Mouse (Mus musculus) testis, postnatal 10 days (tissue): Measurements from ENCODE around the gene Fa2h.
A peak's percentile ranks its signal among the peaks of the same experiment; 100 is the strongest.

Source experiments
- DNase-seq: peaks from one replicate; pipeline ENCODE4 v3.0.0; 2021; ENCODE audit warnings: low spot score

Gene Fa2h

DNA sequence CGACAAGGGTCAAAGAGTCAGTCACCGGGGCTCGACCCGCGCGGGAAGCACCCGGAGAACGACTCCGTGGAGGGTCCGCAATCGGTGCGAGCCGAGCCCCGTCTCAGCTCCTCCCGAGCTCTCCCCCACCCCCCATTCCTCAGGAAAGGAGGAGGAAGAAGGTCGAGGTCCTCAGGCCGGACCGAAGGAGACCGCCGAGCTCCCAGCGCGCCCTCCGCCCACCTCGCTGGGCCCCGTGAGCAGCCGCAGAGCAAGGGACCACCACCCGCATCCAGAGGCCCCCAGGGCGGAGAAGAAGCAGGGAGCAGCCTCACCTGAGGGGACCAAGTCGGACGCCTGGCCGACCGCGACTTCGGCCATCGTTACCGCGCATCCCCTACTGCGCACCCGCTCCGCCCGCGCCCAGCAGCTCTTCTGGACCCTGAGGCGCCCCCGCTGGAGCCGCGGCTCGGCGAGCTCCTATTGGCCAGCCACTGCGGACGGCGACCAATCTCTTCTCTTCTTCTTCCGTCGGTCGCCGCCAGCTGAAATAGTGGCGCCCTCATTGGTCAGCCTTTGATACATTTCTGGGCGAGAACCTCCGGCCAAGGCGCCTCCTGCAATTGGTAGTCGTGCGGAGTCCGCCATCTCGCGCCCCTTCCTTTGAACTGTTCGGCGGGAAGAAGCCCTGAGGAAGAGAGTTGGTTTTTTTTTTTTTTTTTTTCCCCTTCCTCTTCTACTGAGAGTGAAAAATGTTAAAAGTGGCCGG is 93.6 kb downstream of the Fa2h start, which contains the start of gene Rfwd3:
Gene Rfwd3 (minus strand): TSS at position 402 of the 748 bp plus-strand sequence.
- DNase-seq = peak; percentile 96

DNA sequence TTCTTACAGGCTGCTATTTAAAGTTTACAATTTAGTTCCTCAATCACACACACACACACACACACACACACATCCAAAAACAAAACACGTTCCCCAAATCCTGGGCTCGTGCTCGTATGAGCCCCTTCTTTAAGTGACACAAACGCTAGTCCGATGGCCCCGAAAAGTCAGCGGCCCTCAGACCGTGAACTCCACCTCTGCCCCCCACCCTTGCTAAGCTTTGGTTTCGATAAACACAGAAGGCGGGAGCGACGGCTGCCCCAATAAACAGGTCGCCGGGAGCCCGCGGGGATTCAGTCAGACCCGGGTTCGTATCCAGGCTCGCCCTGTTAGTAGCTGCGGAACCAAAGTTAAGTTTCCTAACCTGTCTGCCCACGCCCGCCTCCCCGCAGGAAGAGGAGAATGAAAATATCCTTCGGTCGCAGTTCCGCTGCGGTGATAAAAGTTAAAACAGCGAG is 94.2 kb downstream of the Fa2h start:
- peak; percentile 77 for DNase-seq

- DNase-seq = no peak
Measured at GRCm38 (mm10) chr8:111298011-111298410, 95.6 kb downstream of the Fa2h start.
